Mouse (Mus musculus) limb, embryonic 11.5 days (tissue): ENCODE results near the gene Plk5. TPM values are rescaled to one million over a fixed set of nuclear protein-coding genes. Genes with fewer than 3 reads are reported as not detected.
A peak's percentile ranks its signal among the peaks of the same experiment; 100 is the strongest.

Experiments
- ATAC-seq: fragments of 200-750 bp; cut with Nextera tagmentation; 2 replicates; pipeline ENCODE4 v1.8.0; 2017; ENCODE audit warnings: low read depth; ENCODE audit not compliant: insufficient number of reproducible peaks, low FRiP score, low TSS enrichment
- DNase-seq: peaks from one replicate; pipeline ENCODE4 v3.0.0-alpha.2; 2015; ENCODE audit warnings: low spot score
- H3K27ac ChIP-seq: fragments of 300-500 bp; sonication (generic); replicated peaks from 2 replicates; pipeline ENCODE4 v1.5.1; 2014; ENCODE audit warnings: low read depth, mild to moderate bottlenecking, low read length
- H3K27me3 ChIP-seq: fragments of 300-500 bp; sonication (generic); 2 replicates; pipeline ENCODE4 v1.6.1; 2014; ENCODE audit warnings: mild to moderate bottlenecking, low read length, mixed read lengths; ENCODE audit not compliant: control insufficient read depth, insufficient read depth
- H3K36me3 ChIP-seq: fragments of 300-500 bp; sonication (generic); 2 replicates; pipeline ENCODE4 v1.6.1; 2014; ENCODE audit warnings: mild to moderate bottlenecking, low read length, moderate library complexity, mixed read lengths; ENCODE audit not compliant: control insufficient read depth, insufficient read depth
- H3K4me1 ChIP-seq: fragments of 300-500 bp; sonication (generic); 2 replicates; pipeline ENCODE4 v1.6.1; 2014; ENCODE audit warnings: low read length, mixed read lengths; ENCODE audit not compliant: control insufficient read depth, insufficient read depth
- H3K4me2 ChIP-seq: fragments of 300-500 bp; sonication (generic); 2 replicates; pipeline ENCODE4 v1.6.1; 2014; ENCODE audit warnings: low read depth, mild to moderate bottlenecking, moderate library complexity; ENCODE audit not compliant: severe bottlenecking
- H3K4me3 ChIP-seq: fragments of 300-500 bp; sonication (generic); 2 replicates; pipeline ENCODE4 v1.5.1; 2014; ENCODE audit warnings: low read depth, low read length
- H3K9ac ChIP-seq: fragments of 300-500 bp; sonication (generic); 2 replicates; pipeline ENCODE4 v1.6.1; 2014; ENCODE audit warnings: mild to moderate bottlenecking, low read length
- H3K9me3 ChIP-seq: fragments of 300-500 bp; sonication (generic); 2 replicates; pipeline ENCODE4 v1.6.1; 2016; ENCODE audit warnings: low read length; ENCODE audit not compliant: control insufficient read depth
- WGBS: fragments of 180-500 bp; shearing (Covaris S2); extraction: QIAGEN DNeasy Blood & Tissue Kit; methylation state at CpG from one replicate; pipeline ENCODE4 v1.1.7; 2014; 5-methylcytosine and 5-hydroxymethylcytosine counted together
- polyA plus RNA-seq: library from polyadenylated mRNA; unstranded; fragments of >200 nt; fragmentation: Nextera tagmentation; extraction: Ambion mirVana; gene quantifications from 2 replicates; pipeline ENCODE4 v1.2.1, GENCODE M21; 2014

Gene Plk5
- polyA plus RNA-seq, 1 experiment from 2014 or later: 0.49 TPM

DNA sequence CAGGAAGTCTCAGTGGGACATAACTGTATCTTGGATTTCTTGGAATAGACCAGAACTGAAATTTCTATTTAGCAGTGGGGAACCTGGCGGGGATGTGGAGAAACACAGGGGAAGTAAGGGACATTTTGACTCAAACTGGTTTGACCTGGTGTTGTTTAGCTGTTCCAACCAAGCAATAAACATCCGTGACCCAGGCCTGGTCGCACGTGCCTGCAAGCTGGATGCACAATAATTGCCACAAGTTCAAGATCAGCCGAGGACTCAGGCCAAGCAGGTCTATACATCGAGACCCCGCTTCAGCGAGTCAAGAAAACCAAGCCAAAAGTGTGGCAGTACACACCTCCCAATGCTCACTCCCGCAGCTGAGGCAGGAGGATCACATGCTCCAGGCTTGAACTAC, 15.7 kb downstream of the Plk5 start:
- H3K4me3 ChIP-seq: no peak overlapping the region; the same call in 1 of the 2 replicates
- no peak for DNase-seq
- peaks cover 5% of the 10 kb centered on the region; the same call in 1 of the 2 replicates for H3K4me1 ChIP-seq
- no peaks in the 10 kb centered on the region for H3K27me3 ChIP-seq
- no peak overlapping the region for H3K27ac ChIP-seq
- 56% methylated on average over 9 of the region's 9 CpGs for WGBS
- no peak for ATAC-seq
- peak overlapping the region; percentile 11; the same call in 1 of the 2 replicates for H3K4me2 ChIP-seq
- H3K9me3 ChIP-seq: no peaks in the 10 kb centered on the region
- H3K9ac ChIP-seq: no peak overlapping the region
- no peaks in the 10 kb centered on the region for H3K36me3 ChIP-seq

DNA sequence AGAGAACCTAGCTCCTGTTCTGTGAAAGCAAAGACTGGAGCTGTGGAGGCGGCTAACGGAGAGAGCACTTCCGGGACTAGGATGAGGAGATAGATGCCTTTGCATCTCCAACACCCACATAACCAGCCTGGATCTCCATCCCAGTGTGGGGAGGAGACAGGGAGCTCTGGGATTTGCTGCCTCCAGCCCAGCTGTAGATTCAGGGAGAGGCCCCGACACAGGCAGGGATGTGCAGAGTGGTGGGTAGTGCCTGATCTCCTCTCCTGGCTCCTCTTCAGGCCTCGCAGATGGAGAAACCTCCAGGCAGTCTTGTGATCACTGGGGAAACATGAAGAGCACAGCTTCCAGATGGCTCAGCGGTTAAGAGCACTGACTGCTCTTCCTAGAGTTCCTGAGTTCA, 16.4 kb downstream of the Plk5 start:
- 87% methylated on average over 6 of the region's 6 CpGs for WGBS
- Histone ChIP-seq H3K4me1 (peaks cover 5% of the 10 kb centered on the region; the same call in 1 of the 2 replicates), H3K27ac (no peak overlapping the region), H3K9me3 (no peaks in the 10 kb centered on the region), H3K36me3 (no peaks in the 10 kb centered on the region), H3K4me3 (no peak overlapping the region), H3K4me2 (no peak overlapping the region), H3K9ac (no peak overlapping the region), H3K27me3 (no peaks in the 10 kb centered on the region)
- DNase-seq (no peak), ATAC-seq (no peak)

DNA sequence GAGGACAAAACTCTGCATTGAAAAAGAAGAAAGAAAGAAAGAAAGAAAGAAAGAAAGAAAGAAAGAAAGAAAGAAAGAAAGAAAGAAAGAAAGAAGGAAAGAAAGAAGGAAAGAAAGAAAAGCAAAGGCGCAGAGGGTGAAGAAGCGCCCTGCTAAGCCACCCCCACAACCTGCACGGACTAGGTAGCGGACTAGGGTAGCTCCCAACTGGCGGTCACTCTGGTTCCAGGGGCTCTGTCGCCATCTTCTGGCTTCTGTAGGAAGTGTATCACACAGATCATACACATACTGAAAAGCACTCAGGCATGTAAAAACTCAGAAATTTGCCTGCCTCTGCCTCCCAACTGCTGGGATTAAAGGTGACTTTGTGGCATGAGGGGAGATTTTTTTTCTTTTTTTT, 17.8 kb downstream of the Plk5 start:
- Histone ChIP-seq H3K27me3 (no peaks in the 10 kb centered on the region), H3K27ac (no peak overlapping the region), H3K9me3 (no peaks in the 10 kb centered on the region), H3K4me3 (no peak overlapping the region), H3K9ac (no peak overlapping the region), H3K36me3 (no peaks in the 10 kb centered on the region), H3K4me2 (no peak overlapping the region), H3K4me1 (peaks cover 5% of the 10 kb centered on the region; the same call in 1 of the 2 replicates)
- WGBS: 18% methylated on average over 6 of the region's 6 CpGs
- no peak for ATAC-seq
- DNase-seq: peak; percentile 80

DNA sequence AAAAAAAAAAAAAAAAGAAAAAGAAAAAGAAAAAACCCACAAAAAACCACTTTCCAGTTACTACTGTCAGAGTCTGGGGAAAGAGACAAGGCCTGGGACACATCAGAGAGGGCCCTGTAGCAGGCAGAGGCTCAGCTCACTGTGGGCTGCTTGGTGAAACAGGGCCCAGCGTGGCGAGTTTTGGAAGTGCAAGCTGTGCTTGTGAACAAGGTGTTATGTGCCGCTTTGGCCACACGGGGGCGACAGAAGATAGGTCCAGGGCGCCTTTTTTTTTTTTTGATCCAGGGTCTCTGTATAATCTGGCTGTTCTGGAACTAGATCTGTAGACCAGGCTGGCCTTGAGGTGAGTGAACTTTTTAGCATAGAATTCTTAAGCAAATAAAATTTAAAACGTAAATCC, 19.9 kb downstream of the Plk5 start:
- peaks cover 5% of the 10 kb centered on the region; the same call in 1 of the 2 replicates for H3K4me1 ChIP-seq
- H3K27ac ChIP-seq: no peak overlapping the region
- H3K9me3 ChIP-seq: no peaks in the 10 kb centered on the region
- H3K36me3 ChIP-seq: peaks cover 6% of the 10 kb centered on the region; the same call in 1 of the 2 replicates
- no peaks in the 10 kb centered on the region for H3K27me3 ChIP-seq
- no peak for ATAC-seq
- WGBS: 2% methylated on average over 7 of the region's 7 CpGs
- H3K4me2 ChIP-seq: no peak overlapping the region
- no peak overlapping the region for H3K4me3 ChIP-seq
- DNase-seq: peak; percentile 99
- H3K9ac ChIP-seq: no peak overlapping the region

DNA sequence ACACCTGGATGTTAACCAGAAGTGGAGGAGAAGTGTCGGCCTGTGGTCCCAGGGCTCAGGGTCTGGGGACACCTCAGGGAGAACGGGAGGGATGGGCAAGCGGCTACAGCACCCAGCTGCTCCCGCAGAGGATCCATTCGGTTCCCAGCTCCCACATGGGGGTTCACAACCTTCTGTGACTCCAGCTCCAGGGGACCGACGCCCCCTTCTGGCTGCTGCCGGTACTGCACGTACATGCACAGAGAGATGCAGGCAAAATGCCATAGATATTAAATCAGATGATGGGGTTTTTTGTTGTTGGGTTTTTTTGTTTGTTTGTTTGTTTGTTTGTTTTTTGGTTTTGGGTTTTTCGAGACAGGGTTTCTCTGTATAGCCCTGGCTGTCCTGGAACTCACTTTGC, 21.5 kb downstream of the Plk5 start:
- DNase-seq (no peak), ATAC-seq (no peak)
- no peaks in the 10 kb centered on the region for H3K9me3 ChIP-seq
- H3K9ac ChIP-seq: no peak overlapping the region
- no peak overlapping the region for H3K4me3 ChIP-seq
- H3K27ac ChIP-seq: no peak overlapping the region
- WGBS: 52% methylated on average over 10 of the region's 10 CpGs
- H3K4me2 ChIP-seq: no peak overlapping the region
- H3K27me3 ChIP-seq: no peaks in the 10 kb centered on the region
- peaks cover 21% of the 10 kb centered on the region for H3K36me3 ChIP-seq
- H3K4me1 ChIP-seq: no peaks in the 10 kb centered on the region

DNA sequence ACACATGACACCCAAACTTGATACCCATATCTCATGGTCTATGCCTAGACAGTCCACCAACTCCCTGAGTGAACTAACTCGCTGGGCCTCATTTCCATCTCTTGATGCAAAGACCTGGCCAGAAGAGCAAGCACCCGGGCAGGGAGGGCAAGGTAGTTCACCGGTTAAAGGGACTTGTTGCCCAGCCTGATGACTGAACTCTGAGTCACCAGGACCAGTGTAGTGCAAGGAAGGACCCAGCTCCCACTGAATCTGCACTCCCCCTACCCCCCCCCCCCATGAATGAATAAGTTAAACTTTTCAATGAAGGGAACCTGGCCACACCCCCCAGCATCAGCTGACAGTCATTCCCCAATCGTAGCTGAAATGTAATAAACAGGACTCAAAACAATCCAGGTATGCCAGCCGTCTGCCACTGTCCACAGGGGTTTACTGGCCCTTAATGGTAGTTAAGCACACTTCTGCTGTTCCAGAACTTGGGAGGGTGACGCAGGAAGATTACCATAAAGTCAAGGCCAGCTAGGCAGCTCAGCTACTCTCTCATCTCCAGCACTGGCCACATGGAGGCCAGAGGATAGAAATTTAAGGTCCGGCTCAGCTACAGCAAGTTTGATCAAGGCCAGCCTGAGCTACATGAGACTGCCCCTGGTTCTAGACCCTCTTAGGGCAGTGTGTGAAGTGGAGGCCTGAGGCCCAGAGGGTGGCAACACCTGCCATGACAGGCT, 26.5 kb downstream of the Plk5 start:
- Histone ChIP-seq H3K4me1 (peaks cover 26% of the 10 kb centered on the region), H3K36me3 (peaks cover 25% of the 10 kb centered on the region), H3K9ac (no peak overlapping the region), H3K27me3 (no peaks in the 10 kb centered on the region), H3K27ac (no peak overlapping the region), H3K4me2 (no peak overlapping the region; the same call in 1 of the 2 replicates), H3K4me3 (no peak overlapping the region), H3K9me3 (no peaks in the 10 kb centered on the region)
- ATAC-seq (no peak), DNase-seq (no peak)
- 88% methylated on average over 7 of the region's 7 CpGs for WGBS

DNA sequence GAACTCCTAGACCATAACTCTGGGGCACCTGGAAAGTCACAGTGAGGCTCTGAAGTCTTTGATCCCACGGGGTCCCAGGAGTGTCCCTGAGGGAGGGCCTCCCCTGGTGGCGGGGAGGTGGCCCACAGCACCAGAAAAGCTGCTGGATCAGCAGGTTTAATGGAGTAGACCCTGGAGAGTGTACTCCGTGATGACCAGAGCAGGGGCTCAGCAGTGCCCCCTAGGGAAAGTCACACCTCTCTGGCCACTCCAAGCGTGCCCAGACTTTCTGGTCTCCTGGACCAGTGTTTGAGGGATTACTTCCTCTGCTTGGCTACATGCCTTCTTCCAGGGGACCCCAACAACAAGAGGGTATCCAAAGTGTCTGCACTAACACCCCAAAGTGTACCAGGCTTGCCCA, 27.2 kb downstream of the Plk5 start:
- ATAC-seq (no peak), DNase-seq (no peak)
- H3K9ac ChIP-seq: no peak overlapping the region; the same call in 1 of the 2 replicates
- H3K9me3 ChIP-seq: no peaks in the 10 kb centered on the region
- no peaks in the 10 kb centered on the region for H3K27me3 ChIP-seq
- no peak overlapping the region for H3K4me3 ChIP-seq
- H3K36me3 ChIP-seq: peaks cover 25% of the 10 kb centered on the region
- WGBS: 70% methylated on average over 4 of the region's 4 CpGs
- H3K4me2 ChIP-seq: no peak overlapping the region
- peaks cover 32% of the 10 kb centered on the region for H3K4me1 ChIP-seq
- H3K27ac ChIP-seq: no peak overlapping the region

DNA sequence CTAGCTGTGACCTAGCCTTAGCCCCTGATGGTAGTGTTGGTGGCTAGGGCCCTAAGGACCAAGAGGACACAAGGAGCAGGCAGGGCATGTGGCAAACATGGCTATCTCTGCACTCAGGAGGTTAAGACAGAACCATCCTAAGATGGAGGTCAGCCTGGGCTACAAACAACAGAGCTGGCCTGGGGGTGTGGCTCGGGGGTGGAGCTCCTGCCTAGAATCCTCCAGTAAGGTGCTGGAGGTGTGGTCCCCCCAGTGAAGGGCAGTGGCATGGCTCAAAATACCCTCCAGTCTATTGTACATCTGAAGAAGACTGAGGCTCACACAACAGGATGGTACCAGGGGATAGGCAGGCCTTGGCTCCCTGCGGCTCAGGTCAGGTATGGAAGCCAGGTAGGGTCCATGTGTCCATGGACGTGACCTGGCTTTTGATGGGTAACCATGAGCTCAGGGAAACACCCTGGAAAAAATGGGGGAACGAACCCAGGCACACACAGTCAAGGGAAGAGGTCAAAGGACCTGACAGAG, 27.9 kb downstream of the Plk5 start:
- DNase-seq (no peak), ATAC-seq (no peak)
- Histone ChIP-seq H3K36me3 (peaks cover 25% of the 10 kb centered on the region), H3K4me3 (no peak overlapping the region), H3K9ac (no peak overlapping the region), H3K27me3 (no peaks in the 10 kb centered on the region), H3K4me1 (peaks cover 37% of the 10 kb centered on the region), H3K9me3 (no peaks in the 10 kb centered on the region), H3K4me2 (peak overlapping the region; percentile 2), H3K27ac (no peak overlapping the region)
- WGBS: 87% methylated on average over 4 of the region's 4 CpGs
